Mouse (Mus musculus) midbrain, embryonic 11.5 days (tissue): Measurements from ENCODE around the gene Vmn2r66. TPM values are rescaled to one million over a fixed set of nuclear protein-coding genes. Genes with fewer than 3 reads are reported as not detected.

Experiments used
- ATAC-seq: fragments of 200-750 bp; cut with Nextera tagmentation; 2 replicates; pipeline ENCODE4 v1.8.0; 2017; ENCODE audit warnings: moderate TSS enrichment, moderate library complexity; ENCODE audit not compliant: low FRiP score
- DNase-seq: peaks from one replicate; pipeline ENCODE4 v3.0.0; 2015; ENCODE audit warnings: low spot score; ENCODE audit errors: missing footprints
- H3K27ac ChIP-seq: fragments of 300-500 bp; sonication (generic); 2 replicates; pipeline ENCODE4 v1.5.1; 2014; ENCODE audit warnings: low read depth, low read length
- H3K27me3 ChIP-seq: fragments of 300-500 bp; sonication (generic); 2 replicates; pipeline ENCODE4 v1.6.1; 2014; ENCODE audit warnings: mild to moderate bottlenecking, low read length, moderate library complexity, mixed read lengths; ENCODE audit not compliant: control insufficient read depth, insufficient read depth
- H3K36me3 ChIP-seq: fragments of 300-500 bp; sonication (generic); 2 replicates; pipeline ENCODE4 v1.6.1; 2014; ENCODE audit warnings: mild to moderate bottlenecking, low read length, moderate library complexity, mixed read lengths; ENCODE audit not compliant: control insufficient read depth, insufficient read depth
- H3K4me1 ChIP-seq: fragments of 300-500 bp; sonication (generic); 2 replicates; pipeline ENCODE4 v1.6.1; 2014; ENCODE audit warnings: low read length; ENCODE audit not compliant: control insufficient read depth, insufficient read depth
- H3K4me2 ChIP-seq: fragments of 300-500 bp; sonication (generic); 2 replicates; pipeline ENCODE4 v1.6.1; 2014; ENCODE audit warnings: mild to moderate bottlenecking, moderate library complexity
- H3K4me3 ChIP-seq: fragments of 300-500 bp; sonication (generic); 2 replicates; pipeline ENCODE4 v1.5.1; 2014; ENCODE audit warnings: low read depth, low read length
- H3K9ac ChIP-seq: fragments of 300-500 bp; sonication (generic); 2 replicates; pipeline ENCODE4 v1.6.1; 2014; ENCODE audit warnings: low read length
- H3K9me3 ChIP-seq: fragments of 300-500 bp; sonication (generic); 2 replicates; pipeline ENCODE4 v1.6.1; 2016; ENCODE audit warnings: low read length; ENCODE audit not compliant: control insufficient read depth
- WGBS: fragments of 180-500 bp; shearing (Covaris S2); extraction: QIAGEN DNeasy Blood & Tissue Kit; methylation state at CpG from one replicate; pipeline ENCODE4 v1.1.7; 2014; 5-methylcytosine and 5-hydroxymethylcytosine counted together
- polyA plus RNA-seq: library from polyadenylated mRNA; unstranded; fragments of >200 nt; fragmentation: Nextera tagmentation; extraction: Ambion mirVana; gene quantifications from 2 replicates; pipeline ENCODE4 v1.2.1, GENCODE M21; 2014

Vmn2r66 gene
- polyA plus RNA-seq, result not detected in 2 replicates

DNA sequence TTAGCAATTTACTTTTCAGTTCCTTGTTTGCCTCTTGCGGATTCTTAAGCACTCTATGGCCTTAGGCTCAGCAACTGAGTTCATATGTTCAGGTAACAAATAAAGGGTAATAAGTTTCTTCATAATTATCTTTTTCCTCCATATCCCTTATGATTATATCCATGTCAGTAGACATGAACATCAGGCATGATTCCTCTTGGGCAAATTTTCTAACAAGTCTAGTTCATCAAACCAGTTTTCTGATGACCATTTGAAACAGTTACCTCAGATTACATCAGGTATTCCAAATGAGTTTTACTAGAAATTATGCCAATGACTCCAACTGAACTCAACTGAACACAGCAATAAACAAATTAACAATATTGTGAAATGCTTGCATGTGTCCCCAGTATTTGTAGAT is at the start of gene Vmn2r66:
Gene Vmn2r66 (minus strand): TSS at position 101 of the 400 bp plus-strand sequence.
- ATAC-seq, result no peak
- WGBS, result 80% methylated on average over 1 of the region's 1 CpGs
- H3K9ac ChIP-seq, result no peak within 1 kb of the TSS

DNA sequence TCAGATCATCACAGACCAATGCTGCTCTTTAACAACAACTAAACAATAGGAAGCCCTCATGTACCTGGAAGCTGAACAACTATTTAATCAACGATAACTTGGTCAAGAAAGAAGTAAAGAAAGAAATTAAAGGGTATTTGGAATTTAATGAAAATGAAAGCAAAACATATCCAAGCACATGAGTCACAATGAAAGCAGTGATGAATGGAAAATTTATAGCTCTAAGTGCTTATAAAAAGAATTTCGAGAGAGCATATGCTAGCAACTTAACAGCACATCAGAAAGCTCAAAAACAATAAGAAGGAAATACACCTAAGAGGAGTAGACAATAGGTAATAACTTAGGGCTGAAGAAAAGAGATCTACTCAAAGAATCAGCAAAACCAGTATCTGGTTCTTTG is 15.4 kb downstream of the Vmn2r66 start:
- Histone ChIP-seq H3K27ac (no peak overlapping the region), H3K9me3 (no peaks in the 10 kb centered on the region), H3K9ac (no peak overlapping the region), H3K4me2 (no peak overlapping the region), H3K4me1 (no peaks in the 10 kb centered on the region), H3K36me3 (no peaks in the 10 kb centered on the region), H3K4me3 (no peak overlapping the region), H3K27me3 (no peaks in the 10 kb centered on the region)
- DNase-seq, result no peak
- no peak for ATAC-seq
- WGBS, result 73% methylated on average over 2 of the region's 2 CpGs

More for the DNA sequence above, at the start of gene Vmn2r66:
- DNase-seq, result no peak
- Histone ChIP-seq H3K4me1 (no peaks in the 10 kb centered on the region), H3K36me3 (no peaks in the 10 kb centered on the region), H3K9me3 (no peaks in the 10 kb centered on the region), H3K27ac (no peak within 1 kb of the TSS), H3K4me2 (no peak within 1 kb of the TSS), H3K27me3 (no peaks in the 10 kb centered on the region), H3K4me3 (no peak within 1 kb of the TSS)

DNA sequence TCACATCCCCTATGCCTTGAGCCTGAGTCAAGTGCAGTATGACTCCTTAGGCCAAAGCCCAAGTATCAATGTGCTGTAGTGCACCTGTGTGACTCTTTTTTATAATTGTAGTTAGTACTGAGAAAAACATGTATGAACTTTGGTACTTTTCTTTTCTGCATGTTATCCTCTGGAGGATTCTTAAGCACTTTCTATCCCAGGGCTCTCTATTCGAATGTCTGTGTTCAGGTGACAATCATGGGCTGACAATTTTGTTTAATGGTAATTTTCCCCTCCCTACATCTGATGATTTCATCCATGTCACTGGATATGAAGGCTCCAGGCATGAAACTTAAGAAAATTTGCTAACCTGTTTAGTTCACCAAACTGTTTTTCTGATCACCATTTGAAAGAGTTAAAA is 48.1 kb downstream of the Vmn2r66 start, which contains the start of gene Vmn2r65:
Gene Vmn2r65 (minus strand): TSS at position 101 of the 400 bp plus-strand sequence.
- WGBS, result 63% methylated on average over 1 of the region's 1 CpGs
- Histone ChIP-seq H3K27ac (no peak within 1 kb of the TSS), H3K4me2 (no peak within 1 kb of the TSS), H3K9me3 (no peaks in the 10 kb centered on the region), H3K4me1 (no peaks in the 10 kb centered on the region), H3K36me3 (no peaks in the 10 kb centered on the region), H3K27me3 (no peaks in the 10 kb centered on the region), H3K9ac (no peak within 1 kb of the TSS), H3K4me3 (no peak within 1 kb of the TSS)
- ATAC-seq, result no peak
- no peak for DNase-seq

Other genes with a start within 250 kb of the Vmn2r66 start
- gene Olfr291, start 158.7 kb downstream of the Vmn2r66 start, polyA plus RNA-seq, result not detected in 2 replicates
- not detected in 2 replicates for gene Vmn2r65, start 48.2 kb downstream of the Vmn2r66 start, polyA plus RNA-seq
- gene Vmn2r67, start 143.7 kb upstream of the Vmn2r66 start, polyA plus RNA-seq, result not detected in 2 replicates
- gene Vmn2r68, start 225.5 kb upstream of the Vmn2r66 start, polyA plus RNA-seq, result not detected in 2 replicates